Mouse (Mus musculus): ENCODE measurements around the gene Kmt2e.

DNA sequence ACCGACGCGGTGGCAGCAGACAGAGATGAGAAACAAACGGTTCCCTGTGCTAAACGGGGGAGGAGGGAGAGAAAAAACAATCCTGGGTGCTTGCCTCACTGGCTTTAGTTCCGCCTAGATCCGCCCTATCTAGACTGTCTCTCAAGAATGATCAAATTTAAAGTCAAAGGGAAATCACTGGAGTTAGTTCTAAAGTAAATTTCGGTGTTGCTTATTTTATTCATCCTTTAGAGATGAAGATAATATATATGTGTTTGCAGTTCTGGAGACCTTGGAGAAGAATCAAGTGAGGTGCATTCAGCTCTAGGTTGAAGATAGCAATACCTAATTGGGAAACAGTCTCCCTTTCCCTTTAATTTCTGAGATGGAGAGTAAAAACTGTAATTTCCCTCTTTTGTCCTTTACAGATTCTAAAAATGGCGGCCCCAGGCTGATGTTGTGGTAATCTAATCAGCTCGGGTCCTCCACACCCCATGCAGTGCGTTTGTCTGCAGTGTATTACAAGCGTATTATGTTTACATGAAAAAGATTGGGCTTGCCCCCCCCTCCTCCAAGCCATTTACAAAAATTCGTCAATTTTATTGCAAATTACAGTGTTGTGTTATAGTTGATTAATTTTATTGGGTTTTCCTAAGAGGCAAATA is 1.4 kb downstream of the Kmt2e start:
- no peak for TF ChIP-seq CTCF (IDR thresholded peaks at IDR 0.05; ENCODE audit: extremely low read depth, insufficient read depth, low read length)
- no peak; the same call in 1 of the 2 replicates for TF ChIP-seq POLR2A (IDR thresholded peaks at IDR 0.05; ENCODE audit: extremely low read depth, insufficient read depth, low read length)
